Mouse (Mus musculus) stomach, postnatal 0 days (tissue): ENCODE data around the gene Klk1b1. TPM values are rescaled to one million over a fixed set of nuclear protein-coding genes. Genes with fewer than 3 reads are reported as not detected.

Experiments used
- ATAC-seq: fragments of 200-750 bp; cut with Nextera tagmentation; 2 replicates; pipeline ENCODE4 v1.8.0; 2017; ENCODE audit not compliant: low FRiP score, low TSS enrichment
- DNase-seq: peaks from one replicate; pipeline ENCODE4 v3.0.0-alpha.2; 2016; ENCODE audit warnings: low spot score
- H3K27ac ChIP-seq: fragments of 300-500 bp; sonication (generic); replicated peaks from 2 replicates; pipeline ENCODE4 v1.5.1; 2014; ENCODE audit warnings: mild to moderate bottlenecking, control low read depth
- H3K27me3 ChIP-seq: fragments of 300-500 bp; sonication (generic); 2 replicates; pipeline ENCODE4 v1.6.1; 2014; ENCODE audit warnings: low read length; ENCODE audit not compliant: control insufficient read depth, insufficient read depth
- H3K36me3 ChIP-seq: fragments of 300-500 bp; sonication (generic); 2 replicates; pipeline ENCODE4 v1.6.1; 2014; ENCODE audit warnings: low read length, mixed read lengths; ENCODE audit not compliant: control insufficient read depth, insufficient read depth
- H3K4me1 ChIP-seq: fragments of 300-500 bp; sonication (generic); replicated peaks from 2 replicates; pipeline ENCODE4 v1.6.1; 2014; ENCODE audit warnings: antibody characterized with exemption; ENCODE audit not compliant: control insufficient read depth, insufficient read depth
- H3K4me2 ChIP-seq: fragments of 300-500 bp; sonication (generic); replicated peaks from 2 replicates; pipeline ENCODE4 v1.6.1; 2014; ENCODE audit warnings: low read depth, mild to moderate bottlenecking, control low read depth, moderate library complexity
- H3K4me3 ChIP-seq: fragments of 300-500 bp; sonication (generic); 2 replicates; pipeline ENCODE4 v1.5.1; 2014; ENCODE audit warnings: low read depth, low read length, control low read depth
- H3K9ac ChIP-seq: fragments of 300-500 bp; sonication (generic); 2 replicates; pipeline ENCODE4 v1.6.1; 2014; ENCODE audit warnings: mild to moderate bottlenecking, low read length, control low read depth, mixed read lengths
- H3K9me3 ChIP-seq: fragments of 300-500 bp; sonication (generic); 2 replicates; pipeline ENCODE4 v1.6.1; 2016; ENCODE audit warnings: low read length; ENCODE audit not compliant: control insufficient read depth
- CTCF ChIP-seq: IDR thresholded peaks from 2 replicates; pipeline ENCODE4 v1.5.1; 2016; ENCODE audit warnings: antibody characterized with exemption, low read depth, mild to moderate bottlenecking, moderate library complexity
- EP300 ChIP-seq: optimal IDR thresholded peaks from 2 replicates; pipeline ENCODE3; 2016; ENCODE audit warnings: antibody characterized with exemption
- WGBS: fragments of 180-500 bp; shearing (Covaris S2); extraction: QIAGEN DNeasy Blood & Tissue Kit; methylation state at CpG from one replicate; pipeline ENCODE4 v1.1.7; 2014; 5-methylcytosine and 5-hydroxymethylcytosine counted together
- polyA plus RNA-seq: library from polyadenylated mRNA; unstranded; fragments of >200 nt; fragmentation: Nextera tagmentation; extraction: Ambion mirVana; gene quantifications from 2 replicates; pipeline ENCODE4 v1.2.1, GENCODE M21; 2015

Gene Klk1b1
- polyA plus RNA-seq, 1 experiment from 2014 or later = not detected

DNA sequence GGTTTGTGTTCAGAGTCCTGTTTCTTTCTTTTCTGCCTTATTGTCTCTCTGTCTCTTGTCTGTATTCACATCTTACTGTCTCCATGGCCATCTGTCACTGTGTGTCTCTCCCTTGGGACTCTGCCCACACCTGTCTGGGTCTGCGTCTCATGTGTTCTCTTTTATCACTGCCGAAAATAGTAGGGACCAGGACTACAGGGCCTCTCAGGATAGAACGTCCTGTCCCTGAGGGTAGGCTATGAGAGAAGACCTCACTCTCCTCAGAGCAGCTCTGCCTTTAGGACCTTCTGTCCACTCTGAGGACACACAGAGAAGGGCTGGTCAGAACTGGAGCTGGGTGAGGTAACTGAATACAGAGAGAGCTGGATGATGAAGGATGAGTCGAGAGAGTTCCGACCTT is 48.5 kb downstream of the Klk1b1 start:
- H3K27ac ChIP-seq = no peak overlapping the region
- H3K9me3 ChIP-seq = no peaks in the 10 kb centered on the region
- H3K4me3 ChIP-seq = no peak overlapping the region
- H3K9ac ChIP-seq = no peak overlapping the region
- no peaks in the 10 kb centered on the region for H3K27me3 ChIP-seq
- H3K36me3 ChIP-seq = no peaks in the 10 kb centered on the region
- no peak overlapping the region for H3K4me2 ChIP-seq
- no peak for ATAC-seq
- WGBS = 75% methylated on average over 5 of the region's 5 CpGs
- DNase-seq = no peak
- H3K4me1 ChIP-seq = no peaks in the 10 kb centered on the region
- TF ChIP-seq EP300 = no peak
- no peak for TF ChIP-seq CTCF

Other genes starting within 250 kb of the Klk1b1 start
- gene Klk12, start 197.9 kb upstream of the Klk1b1 start, polyA plus RNA-seq = 34.9 and 36.2 TPM in 2 replicates
- gene Klk11, start 192.1 kb upstream of the Klk1b1 start, polyA plus RNA-seq = 52.3 and 54.6 TPM in 2 replicates
- gene Klk10, start 185.7 kb upstream of the Klk1b1 start, polyA plus RNA-seq = 313 and 335 TPM in 2 replicates
- 101 and 118 TPM in 2 replicates for gene Klk9, start 174.9 kb upstream of the Klk1b1 start, polyA plus RNA-seq
- gene Klk8, start 169.2 kb upstream of the Klk1b1 start, polyA plus RNA-seq = 139 and 155 TPM in 2 replicates
- gene Klk7, start 155.5 kb upstream of the Klk1b1 start, polyA plus RNA-seq = 56.5 and 56.8 TPM in 2 replicates
- gene Klk6, start 142.3 kb upstream of the Klk1b1 start, polyA plus RNA-seq = 11.3 and 23.9 TPM in 2 replicates
- gene Klk5, start 124.8 kb upstream of the Klk1b1 start, polyA plus RNA-seq = 74.9 and 79.6 TPM in 2 replicates
- not detected in 2 replicates for gene Klk4, start 85.6 kb upstream of the Klk1b1 start, polyA plus RNA-seq
- not detected in 2 replicates for gene Klk15, start 33.0 kb upstream of the Klk1b1 start, polyA plus RNA-seq
- gene Klk1b8, start 16.1 kb upstream of the Klk1b1 start, polyA plus RNA-seq = not detected in 2 replicates
- gene Klk1b9, start 9.3 kb downstream of the Klk1b1 start, polyA plus RNA-seq = not detected in 2 replicates
- not detected in 2 replicates for gene Klk1b11, start 29.1 kb downstream of the Klk1b1 start, polyA plus RNA-seq
- not detected in 2 replicates for gene Klk1b26, start 45.4 kb downstream of the Klk1b1 start, polyA plus RNA-seq
- not detected in 2 replicates for gene Klk1b27, start 85.5 kb downstream of the Klk1b1 start, polyA plus RNA-seq
- not detected in 2 replicates for gene Klk1b21, start 135.6 kb downstream of the Klk1b1 start, polyA plus RNA-seq
- gene Klk1b22, start 145.9 kb downstream of the Klk1b1 start, polyA plus RNA-seq = not detected in 2 replicates
- gene Klk1b16, start 170.0 kb downstream of the Klk1b1 start, polyA plus RNA-seq = not detected in 2 replicates
- gene Klk1b24, start 221.5 kb downstream of the Klk1b1 start, polyA plus RNA-seq = not detected in 2 replicates
- not detected in 2 replicates for gene Klk1b3, start 231.4 kb downstream of the Klk1b1 start, polyA plus RNA-seq
- not detected in 2 replicates for gene Klk1b4, start 240.7 kb downstream of the Klk1b1 start, polyA plus RNA-seq
- not detected in 2 replicates for gene Klk1b5, start 249.2 kb downstream of the Klk1b1 start, polyA plus RNA-seq